Mouse (Mus musculus): Measurements from ENCODE around the gene Gm17622. TPM values are rescaled to one million over a fixed set of nuclear protein-coding genes. Genes with fewer than 3 reads are reported as not detected.

Gene Gm17622
- total RNA-seq (2014; fragmentation: Nextera tagmentation): not detected in 2 replicates
- not detected in 2 replicates for total RNA-seq (2017)

GRCm38 (mm10) chr13:96490433-96490832 lies at the start of gene Gm17622:
Gene Gm17622, plus strand, starts transcription at chr13:96490733.
- ATAC-seq (replicated peaks; ENCODE audit: poor library complexity, severe bottlenecking): no peak

- no peak for ATAC-seq (replicated peaks; ENCODE audit: poor library complexity, severe bottlenecking)
Measured at GRCm38 (mm10) chr13:96450205-96450856, 40.2 kb upstream of the Gm17622 start.

- ATAC-seq (replicated peaks; ENCODE audit: poor library complexity, severe bottlenecking): no peak
Measured at GRCm38 (mm10) chr13:96450869-96451268, 39.7 kb upstream of the Gm17622 start.

- ATAC-seq (replicated peaks; ENCODE audit: poor library complexity, severe bottlenecking): no peak
Measured at GRCm38 (mm10) chr13:96451386-96452140, 39.0 kb upstream of the Gm17622 start.

- no peak for ATAC-seq (replicated peaks; ENCODE audit: poor library complexity, severe bottlenecking)
Measured at GRCm38 (mm10) chr13:96452621-96453020, 37.9 kb upstream of the Gm17622 start.

- ATAC-seq (replicated peaks; ENCODE audit: poor library complexity, severe bottlenecking): no peak
Measured at GRCm38 (mm10) chr13:96454288-96454687, 36.2 kb upstream of the Gm17622 start.

GRCm38 (mm10) chr13:96457566-96457965 lies 33.0 kb upstream of the Gm17622 start:
- ATAC-seq (replicated peaks; ENCODE audit: poor library complexity, severe bottlenecking): no peak

GRCm38 (mm10) chr13:96458018-96458417 lies 32.5 kb upstream of the Gm17622 start:
- no peak for ATAC-seq (replicated peaks; ENCODE audit: poor library complexity, severe bottlenecking)

- ATAC-seq (replicated peaks; ENCODE audit: poor library complexity, severe bottlenecking): no peak
Measured at GRCm38 (mm10) chr13:96458606-96459005, 31.9 kb upstream of the Gm17622 start.

- no peak for ATAC-seq (replicated peaks; ENCODE audit: poor library complexity, severe bottlenecking)
Measured at GRCm38 (mm10) chr13:96462644-96463043, 27.9 kb upstream of the Gm17622 start.

- no peak for ATAC-seq (replicated peaks; ENCODE audit: poor library complexity, severe bottlenecking)
Measured at GRCm38 (mm10) chr13:96465315-96465714, 25.2 kb upstream of the Gm17622 start.

- no peak for ATAC-seq (replicated peaks; ENCODE audit: poor library complexity, severe bottlenecking)
Measured at GRCm38 (mm10) chr13:96468678-96469077, 21.9 kb upstream of the Gm17622 start.

- ATAC-seq (replicated peaks; ENCODE audit: poor library complexity, severe bottlenecking): no peak
Measured at GRCm38 (mm10) chr13:96470556-96470955, 20.0 kb upstream of the Gm17622 start.

- no peak for ATAC-seq (replicated peaks; ENCODE audit: poor library complexity, severe bottlenecking)
Measured at GRCm38 (mm10) chr13:96470957-96471356, 19.6 kb upstream of the Gm17622 start, which contains the start of gene Ankdd1b. Gene Ankdd1b, minus strand, starts transcription at chr13:96471198.

- no peak for ATAC-seq (replicated peaks; ENCODE audit: poor library complexity, severe bottlenecking)
Measured at GRCm38 (mm10) chr13:96477226-96477625, 13.3 kb upstream of the Gm17622 start.

GRCm38 (mm10) chr13:96478991-96479390 lies 11.5 kb upstream of the Gm17622 start:
- no peak for ATAC-seq (replicated peaks; ENCODE audit: poor library complexity, severe bottlenecking)

GRCm38 (mm10) chr13:96487230-96487629 lies 3.3 kb upstream of the Gm17622 start:
- ATAC-seq (replicated peaks; ENCODE audit: poor library complexity, severe bottlenecking): no peak

- ATAC-seq (replicated peaks; ENCODE audit: poor library complexity, severe bottlenecking): no peak
Measured at GRCm38 (mm10) chr13:96487968-96488367, 2.6 kb upstream of the Gm17622 start.

GRCm38 (mm10) chr13:96496630-96497029 lies 6.1 kb downstream of the Gm17622 start:
- peak; percentile 68 for ATAC-seq (replicated peaks; ENCODE audit: poor library complexity, severe bottlenecking)

- ATAC-seq (replicated peaks; ENCODE audit: poor library complexity, severe bottlenecking): no peak
Measured at GRCm38 (mm10) chr13:96499891-96500290, 9.4 kb downstream of the Gm17622 start.

- no peak for ATAC-seq (replicated peaks; ENCODE audit: poor library complexity, severe bottlenecking)
Measured at GRCm38 (mm10) chr13:96505661-96506060, 15.1 kb downstream of the Gm17622 start.

GRCm38 (mm10) chr13:96506313-96506712 lies 15.8 kb downstream of the Gm17622 start:
- no peak for ATAC-seq (replicated peaks; ENCODE audit: poor library complexity, severe bottlenecking)

Measured in granulocyte monocyte progenitor cell, adult 5-6 weeks (primary cell).